Mouse (Mus musculus) layer of hippocampus, adult 18-20 months (tissue): ENCODE data around the gene Rnf224. TPM values are rescaled to one million over a fixed set of nuclear protein-coding genes. Genes with fewer than 3 reads are reported as not detected.
A peak's percentile ranks its signal among the peaks of the same experiment; 100 is the strongest.
"Not testable (repeated sequence)": the region's sequence is repeated elsewhere in the genome, so short reads cannot be mapped to it uniquely, and the experiment has no call there.

Experiments
- DNase-seq, 2 experiments: peaks; one replicate each; pipeline ENCODE4 v3.0.0; 2022; ENCODE audit warnings: low spot score in 2 of 2
- long read RNA-seq: library from polyadenylated mRNA; stranded (forward); transcript quantifications from one replicate; pipeline ENCODE4 v2.0.0, GENCODE M21; 2021
- total RNA-seq, 2 experiments: library from RNA; stranded (reverse); gene quantifications; 2 replicates each; pipeline ENCODE4 v1.2.3; 2021

Rnf224 gene
- total RNA-seq, result not detected
- long read RNA-seq, result 0 reads

- no peak for DNase-seq
Measured at GRCm38 (mm10) chr2:25236614-25237013, at the start of gene Rnf224. TSS of gene Rnf224 (minus strand) at chr2:25236787.

GRCm38 (mm10) chr2:25286314-25286713 lies 49.7 kb upstream of the Rnf224 start:
- no peak for DNase-seq

GRCm38 (mm10) chr2:25285551-25285950 lies 49.0 kb upstream of the Rnf224 start:
- no peak for DNase-seq

GRCm38 (mm10) chr2:25278928-25279882 lies 42.6 kb upstream of the Rnf224 start:
- DNase-seq, result peak; percentile 65 to 90

- no peak for DNase-seq
Measured at GRCm38 (mm10) chr2:25273010-25273409, 36.4 kb upstream of the Rnf224 start.

GRCm38 (mm10) chr2:25272515-25272914 lies 35.9 kb upstream of the Rnf224 start:
- no peak for DNase-seq

- peak; percentile 97 to 99 for DNase-seq
Measured at GRCm38 (mm10) chr2:25271827-25272511, 35.4 kb upstream of the Rnf224 start, which contains the start of the genes Ssna1 and Anapc2. TSS of gene Ssna1 (minus strand) at chr2:25272438. TSS of gene Anapc2 (plus strand) at chr2:25272478.

- no peak for DNase-seq
Measured at GRCm38 (mm10) chr2:25267746-25268309, 31.2 kb upstream of the Rnf224 start.

GRCm38 (mm10) chr2:25267241-25267640 lies 30.7 kb upstream of the Rnf224 start:
- no peak for DNase-seq

- DNase-seq, result peak in 1 of 2 experiments; percentile 78
Measured at GRCm38 (mm10) chr2:25266720-25267119, 30.1 kb upstream of the Rnf224 start.

- peak in 1 of 2 experiments; percentile 47 for DNase-seq
Measured at GRCm38 (mm10) chr2:25265897-25266656, 29.5 kb upstream of the Rnf224 start.

- DNase-seq, result no peak
Measured at GRCm38 (mm10) chr2:25264851-25265250, 28.3 kb upstream of the Rnf224 start.

GRCm38 (mm10) chr2:25264286-25264660 lies 27.7 kb upstream of the Rnf224 start:
- no peak for DNase-seq

- no peak for DNase-seq
Measured at GRCm38 (mm10) chr2:25263623-25264285, 27.2 kb upstream of the Rnf224 start.

- peak in 1 of 2 experiments; percentile 54 for DNase-seq
Measured at GRCm38 (mm10) chr2:25262795-25263622, 26.4 kb upstream of the Rnf224 start.

- DNase-seq, result peak; percentile 93 to 97
Measured at GRCm38 (mm10) chr2:25262291-25262767, 25.7 kb upstream of the Rnf224 start, which contains the start of gene Tprn. TSS of gene Tprn (plus strand) at chr2:25262618.

- peak in 1 of 2 experiments; percentile 68 for DNase-seq
Measured at GRCm38 (mm10) chr2:25261870-25262269, 25.3 kb upstream of the Rnf224 start.

- DNase-seq, result no peak
Measured at GRCm38 (mm10) chr2:25258887-25259286, 22.3 kb upstream of the Rnf224 start.

- DNase-seq, result not testable (repeated sequence)
Measured at GRCm38 (mm10) chr2:25257250-25257649, 20.7 kb upstream of the Rnf224 start.
